Mouse (Mus musculus) bone marrow, adult 2 months (tissue): ENCODE data around the gene Naip1. TPM values are rescaled to one million over a fixed set of nuclear protein-coding genes. Genes with fewer than 3 reads are reported as not detected.
"Not testable (repeated sequence)": the region's sequence is repeated elsewhere in the genome, so short reads cannot be mapped to it uniquely, and the experiment has no call there.

ENCODE experiments used
- H3K27ac ChIP-seq: fragments of 200-500 bp; 2 replicates; pipeline ENCODE4 v1.5.1; 2012; ENCODE audit warnings: low read depth, mild to moderate bottlenecking, control low read depth, inconsistent platforms, low read length; ENCODE audit not compliant: control insufficient read depth, poor library complexity, insufficient read depth
- H3K4me1 ChIP-seq: fragments of 200-500 bp; 2 replicates; pipeline ENCODE4 v1.6.1; 2011; ENCODE audit warnings: low read length; ENCODE audit not compliant: control insufficient read depth, insufficient read depth
- H3K4me3 ChIP-seq: fragments of 200-500 bp; replicated peaks from 2 replicates; pipeline ENCODE3; 2011; ENCODE audit warnings: mild to moderate bottlenecking, low read depth, low read length, control low read depth; ENCODE audit not compliant: control insufficient read depth
- CTCF ChIP-seq: fragments of 200-500 bp; IDR thresholded peaks from 2 replicates; pipeline ENCODE4 v1.5.1; 2011; ENCODE audit warnings: low read length, control low read depth; ENCODE audit not compliant: control insufficient read depth, insufficient read depth
- POLR2A ChIP-seq: fragments of 200-500 bp; IDR thresholded peaks from 2 replicates; pipeline ENCODE4 v1.6.1; 2011; ENCODE audit warnings: low read depth, mild to moderate bottlenecking, control low read depth, low read length, borderline replicate concordance; ENCODE audit not compliant: control insufficient read depth
- WGBS: fragments of 180-500 bp; shearing (Covaris S2); methylation state at CpG from one replicate; pipeline ENCODE4 v1.1.7; 2018; 5-methylcytosine and 5-hydroxymethylcytosine counted together
- polyA plus RNA-seq: library from polyadenylated mRNA; stranded (reverse); fragments of >200 nt; gene quantifications from 2 replicates; pipeline ENCODE4 v1.2.4, GENCODE M21; 2011; ENCODE audit warnings: low replicate concordance; ENCODE audit not compliant: missing spikeins, insufficient read depth, insufficient read length

Naip1 gene
- 0.50 TPM in 1 of 2 replicates, not detected in the other for polyA plus RNA-seq

DNA sequence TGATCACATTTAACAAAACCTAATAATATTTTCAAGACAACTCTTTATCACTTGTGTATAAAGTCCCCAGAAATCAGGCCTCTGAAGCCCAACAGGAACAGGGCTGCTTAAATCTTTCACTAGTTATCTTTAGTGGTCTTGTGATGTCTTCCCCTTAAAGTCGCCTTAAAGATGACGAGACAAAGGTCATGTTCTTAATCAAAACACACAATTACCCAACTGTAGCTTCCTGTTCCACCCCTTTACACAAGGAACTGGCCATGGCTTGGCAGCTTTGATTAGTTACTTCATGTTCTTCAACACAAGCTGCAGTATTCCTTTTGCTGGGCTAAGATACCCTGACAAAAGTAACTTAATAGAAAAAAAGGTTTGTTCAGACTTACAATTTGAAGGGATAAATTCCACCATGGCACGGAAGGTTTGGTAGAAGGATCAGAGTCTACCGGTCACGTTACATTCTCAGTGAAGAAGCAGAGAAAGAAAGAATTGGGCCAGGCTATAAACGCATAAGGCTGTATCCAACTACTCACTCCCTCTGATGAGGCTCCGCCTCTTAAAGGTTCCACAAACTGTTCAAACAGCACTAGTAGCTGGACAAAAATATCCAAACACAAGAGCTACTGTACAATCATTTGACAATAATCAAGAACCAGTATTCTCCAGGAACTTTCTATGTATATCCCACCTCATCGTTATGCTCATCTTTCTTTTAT lies at the start of gene Naip1:
Gene Naip1 (minus strand): TSS at position 455 of the 713 bp plus-strand sequence.
- 65% methylated on average over 8 of the region's 8 CpGs for WGBS
- not testable (repeated sequence) for H3K27ac ChIP-seq, H3K4me3 ChIP-seq, H3K4me1 ChIP-seq

- not testable (repeated sequence) for H3K4me1 ChIP-seq, H3K4me3 ChIP-seq, H3K27ac ChIP-seq
These were observed 47.0 kb upstream of the Naip1 start for GRCm38 (mm10) chr13:100499625-100500024.

- H3K27ac ChIP-seq = no peak overlapping the region
- 88% methylated on average over 4 of the region's 4 CpGs for WGBS
- no peaks in the 10 kb centered on the region; the same call in 1 of the 2 replicates for H3K4me1 ChIP-seq
- TF ChIP-seq POLR2A (no peak), CTCF (no peak)
- H3K4me3 ChIP-seq = no peak overlapping the region
These were observed 42.7 kb upstream of the Naip1 start for GRCm38 (mm10) chr13:100495337-100495736.

DNA sequence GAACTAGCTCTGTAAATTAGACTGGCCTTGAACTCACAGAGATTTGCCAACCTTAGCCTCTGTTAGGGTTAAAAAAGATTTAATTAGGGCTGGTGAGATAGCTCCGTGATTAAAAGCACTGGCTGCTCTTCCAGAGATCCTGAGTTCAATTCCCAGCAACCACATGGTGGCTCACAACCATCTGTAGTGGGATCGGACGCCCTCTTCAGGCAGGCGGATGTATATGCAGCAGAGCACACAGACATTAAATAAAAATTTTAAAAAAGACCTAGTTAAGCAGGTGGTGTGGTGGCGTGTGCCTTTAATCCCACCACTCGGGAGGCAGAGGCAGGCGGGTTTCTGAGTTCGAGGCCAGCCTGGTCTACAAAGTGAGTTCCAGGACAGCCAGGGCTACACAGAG lies 41.7 kb upstream of the Naip1 start:
- WGBS = 74% methylated on average over 8 of the region's 8 CpGs
- not testable (repeated sequence) for H3K4me3 ChIP-seq, H3K27ac ChIP-seq, H3K4me1 ChIP-seq

- no peak overlapping the region for H3K27ac ChIP-seq
- no peaks in the 10 kb centered on the region; the same call in 1 of the 2 replicates for H3K4me1 ChIP-seq
- WGBS = 45% methylated on average over 8 of the region's 8 CpGs
- no peak overlapping the region for H3K4me3 ChIP-seq
- TF ChIP-seq POLR2A (no peak), CTCF (no peak)
These were observed 40.6 kb upstream of the Naip1 start for GRCm38 (mm10) chr13:100493313-100493712.

- peak within 1 kb of the TSS; percentile 96 for H3K4me3 ChIP-seq
- H3K27ac ChIP-seq = peak within 1 kb of the TSS; percentile 58
- under 1% methylated on average over 51 of the region's 51 CpGs for WGBS
- TF ChIP-seq POLR2A (peak; percentile 59; the same call in 1 of the 2 replicates), CTCF (peak; percentile 86)
- no peaks in the 10 kb centered on the region; the same call in 1 of the 2 replicates for H3K4me1 ChIP-seq
These were observed 39.6 kb upstream of the Naip1 start, which contains the start of gene Gtf2h2 for GRCm38 (mm10) chr13:100492061-100492787. Gene Gtf2h2, minus strand, starts transcription at chr13:100492579.

DNA sequence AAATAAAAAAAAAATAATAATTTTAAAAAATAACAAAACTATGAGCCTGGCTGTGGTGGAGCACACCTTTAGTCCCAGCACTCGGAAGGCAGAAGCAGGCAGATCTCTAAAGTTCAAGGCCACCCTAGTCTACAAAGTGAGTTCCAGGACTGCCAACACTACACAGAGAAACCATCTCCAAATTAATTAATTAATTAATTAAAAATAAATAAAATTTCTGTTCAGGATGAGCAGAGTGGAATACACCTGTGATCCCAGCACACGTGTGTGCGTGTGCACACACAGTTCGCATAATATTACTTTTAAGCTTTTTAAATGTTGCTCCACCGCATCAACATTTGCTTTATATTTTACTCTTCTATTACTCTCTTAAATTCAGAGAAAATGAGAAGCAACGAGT lies 39.0 kb upstream of the Naip1 start:
- WGBS = 15% methylated on average over 6 of the region's 6 CpGs
- no peak overlapping the region for H3K27ac ChIP-seq
- no peak for TF ChIP-seq POLR2A
- no peak for TF ChIP-seq CTCF
- peak overlapping the region; percentile 96 for H3K4me3 ChIP-seq
- no peaks in the 10 kb centered on the region; the same call in 1 of the 2 replicates for H3K4me1 ChIP-seq

DNA sequence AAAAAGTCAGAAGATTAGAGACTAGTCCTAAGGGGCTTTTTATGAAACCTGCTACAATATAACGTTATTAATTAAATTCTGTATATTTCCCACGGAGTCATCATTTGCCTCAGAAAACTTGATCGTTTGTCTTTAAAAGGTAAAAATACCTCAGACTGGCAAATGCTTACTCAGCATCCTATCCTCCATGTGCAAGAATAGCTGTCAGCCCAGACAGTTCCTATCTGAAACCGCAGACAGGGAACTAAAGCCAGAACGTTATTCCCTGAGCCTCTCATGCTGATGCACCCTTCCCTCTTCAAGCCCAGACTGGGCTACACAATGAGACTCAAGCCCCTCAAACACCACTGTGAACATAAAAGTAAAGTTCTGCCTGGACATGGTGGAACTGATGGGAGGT lies 37.8 kb upstream of the Naip1 start:
- no peak for TF ChIP-seq CTCF
- no peak for TF ChIP-seq POLR2A
- H3K4me3 ChIP-seq = no peak overlapping the region
- no peak overlapping the region for H3K27ac ChIP-seq
- 54% methylated on average over 5 of the region's 5 CpGs for WGBS
- no peaks in the 10 kb centered on the region; the same call in 1 of the 2 replicates for H3K4me1 ChIP-seq

GRCm38 (mm10) chr13:100483610-100484009 lies 30.9 kb upstream of the Naip1 start:
- no peak overlapping the region for H3K4me3 ChIP-seq
- H3K27ac ChIP-seq = no peak overlapping the region
- H3K4me1 ChIP-seq = no peaks in the 10 kb centered on the region
- no peak for TF ChIP-seq POLR2A
- TF ChIP-seq CTCF = no peak
- WGBS = 90% methylated on average over 7 of the region's 7 CpGs
